Mouse (Mus musculus): ENCODE results near the gene Sh2d3c.

Sh2d3c gene

DNA sequence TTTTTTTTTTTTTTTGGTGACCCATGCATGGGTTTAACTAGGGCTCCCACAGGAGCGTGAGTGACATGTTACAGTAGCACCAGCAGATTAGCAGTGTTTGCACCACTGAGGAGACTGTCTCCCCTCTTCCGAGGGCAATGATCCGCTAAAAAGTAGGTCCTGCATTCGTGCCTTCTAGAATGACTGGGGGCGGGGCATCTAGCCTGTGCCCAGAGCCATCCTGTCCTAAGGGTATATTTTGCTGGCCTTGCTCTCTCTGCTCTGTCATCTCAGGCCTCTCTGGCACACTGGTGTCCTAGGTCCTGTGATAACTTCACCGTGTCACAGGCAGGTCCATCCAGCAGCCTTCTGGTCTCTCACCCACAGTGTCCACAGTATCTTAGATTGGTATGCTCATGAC, 21.2 kb upstream of the Sh2d3c start:
- DNase-seq (ENCODE audit: low read depth, low spot score), result no peak

DNA sequence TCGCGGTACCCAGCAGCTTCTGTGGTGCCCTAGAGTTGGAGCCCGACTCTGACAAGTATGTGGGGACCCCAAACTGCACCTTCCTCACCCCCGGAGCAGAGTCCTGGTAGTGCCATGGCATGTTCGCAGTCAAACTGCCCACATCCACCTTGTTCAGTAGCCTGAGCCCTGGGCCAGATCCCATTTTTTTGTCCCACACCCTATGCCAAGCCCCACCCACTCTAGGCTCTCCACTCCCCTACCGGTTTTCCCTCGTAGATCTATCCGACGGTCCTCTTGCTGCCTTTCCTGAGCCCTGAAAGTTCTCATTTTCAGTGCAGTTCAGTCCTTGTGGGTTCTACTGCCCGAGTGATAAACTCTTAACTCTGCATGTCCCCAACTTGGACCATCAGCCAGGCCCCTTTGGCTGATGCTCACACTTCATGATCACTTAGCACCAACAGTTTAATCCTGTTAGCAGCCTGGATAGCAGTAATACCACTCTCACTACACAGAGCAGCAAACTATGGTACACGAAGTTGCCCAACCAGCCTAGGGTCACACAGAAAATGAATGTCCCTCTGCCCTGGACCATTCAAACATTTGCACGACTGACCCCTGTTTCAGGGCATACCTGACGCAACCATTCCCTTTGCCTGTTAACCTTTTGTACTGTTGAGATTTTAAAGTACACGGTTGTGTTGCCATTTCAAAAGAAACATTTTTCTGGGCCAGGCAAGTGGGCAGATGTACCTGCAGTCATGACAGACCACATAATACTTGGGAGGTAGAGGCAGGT, 19.7 kb upstream of the Sh2d3c start:
- DNase-seq (ENCODE audit: low read depth, low spot score), result no peak

DNA sequence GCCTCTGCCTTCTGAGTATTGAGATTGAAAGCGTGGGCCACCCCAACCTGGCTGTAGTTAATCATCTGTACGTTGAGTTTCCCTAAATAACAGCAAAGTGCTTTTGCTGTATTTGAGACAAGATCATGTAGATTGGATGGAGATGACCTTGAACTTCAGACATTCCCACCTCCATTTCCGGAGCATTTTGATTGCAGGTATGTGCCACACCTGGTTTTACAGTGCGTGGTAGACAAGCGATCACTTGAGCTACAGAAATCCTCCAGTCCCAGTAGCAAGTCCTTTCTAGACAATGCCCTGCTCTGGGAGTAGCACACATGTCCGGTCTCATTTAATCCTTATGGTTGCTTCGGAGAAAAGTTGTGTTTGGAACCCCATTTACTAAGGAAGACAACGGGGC, 17.8 kb upstream of the Sh2d3c start:
- peak; percentile 72 for DNase-seq (ENCODE audit: low read depth, low spot score)

DNA sequence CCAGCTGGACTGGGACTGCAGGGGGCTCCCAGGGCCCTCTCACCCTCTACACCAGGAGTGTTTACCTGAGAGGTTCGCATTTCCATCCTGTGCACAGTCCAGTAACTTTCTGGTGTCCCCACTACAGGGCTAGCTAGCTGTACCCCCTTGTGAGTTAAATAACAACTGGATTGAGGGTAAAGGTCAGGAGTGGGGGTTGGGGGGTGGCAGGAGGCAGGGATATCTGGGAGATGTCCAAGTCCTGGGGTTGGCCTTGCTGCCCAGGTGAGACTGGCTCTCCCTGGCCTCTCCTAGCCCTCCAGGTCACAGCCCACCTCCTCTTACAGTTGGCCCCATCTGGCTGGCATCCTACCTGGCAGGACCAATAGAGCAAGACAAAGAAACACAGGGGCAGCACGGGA, 16.8 kb upstream of the Sh2d3c start, which contains the start of gene Fpgs:
Gene Fpgs (minus strand): TSS at position 125 of the 401 bp plus-strand sequence.
- DNase-seq (ENCODE audit: low read depth, low spot score), result no peak

DNA sequence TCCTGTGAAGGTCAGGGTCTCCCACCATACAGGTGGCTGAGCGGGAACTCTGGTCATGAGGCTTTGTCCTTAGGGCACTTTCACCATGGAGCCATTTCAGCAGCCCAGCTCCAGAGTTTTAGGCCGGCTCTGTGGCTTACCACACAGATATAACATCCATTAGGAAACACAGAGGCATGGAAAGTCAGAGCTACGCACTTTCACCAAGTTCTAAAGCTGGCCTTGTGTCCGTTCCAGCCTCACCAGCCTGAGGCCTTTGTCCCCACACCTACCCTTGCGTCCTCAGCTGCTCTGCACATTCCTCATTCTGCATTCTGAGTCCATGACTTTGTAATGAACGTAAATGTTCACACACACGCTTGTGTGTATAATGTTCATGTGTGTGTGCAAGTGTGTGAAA, 15.8 kb upstream of the Sh2d3c start:
- no peak for DNase-seq (ENCODE audit: low read depth, low spot score)

DNA sequence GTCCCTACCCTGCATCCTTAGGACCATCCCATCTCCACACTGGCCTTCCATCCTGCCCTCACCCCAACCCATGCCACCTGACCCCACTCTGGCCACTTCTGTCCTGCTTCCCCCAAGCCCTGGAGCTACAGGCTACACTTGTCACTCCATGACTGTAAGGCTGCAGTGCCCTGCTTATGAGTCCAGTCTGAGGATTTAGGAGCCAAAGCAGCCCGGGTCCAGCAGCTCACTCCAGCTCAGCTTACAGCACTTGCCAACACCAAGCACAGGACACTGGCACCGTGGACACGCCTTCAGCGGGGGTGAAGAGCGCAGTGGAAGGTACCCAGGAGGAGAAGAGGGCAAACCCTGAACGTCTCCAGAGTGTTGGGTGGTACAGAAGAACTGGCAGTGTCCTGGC, 13.9 kb upstream of the Sh2d3c start:
- no peak for DNase-seq (ENCODE audit: low read depth, low spot score)

DNA sequence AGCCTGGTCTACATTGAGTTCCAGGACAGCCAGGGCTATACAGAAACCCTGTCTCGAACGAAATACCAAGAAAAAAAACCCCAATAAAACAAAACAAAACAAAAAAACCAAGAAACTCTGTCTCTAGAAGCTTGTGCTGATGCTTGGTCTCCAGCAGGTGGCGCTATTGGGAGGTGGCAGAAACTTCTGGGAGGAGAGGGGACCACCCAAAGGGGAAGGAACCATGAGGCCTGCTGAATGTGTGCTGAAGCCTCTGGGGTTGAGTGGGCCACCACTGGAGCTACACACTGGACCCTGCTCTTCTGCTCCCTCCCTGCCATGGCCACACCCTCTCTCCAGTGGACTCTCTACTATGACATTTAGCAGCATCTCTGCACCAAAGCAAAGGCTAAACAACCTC, 12.2 kb upstream of the Sh2d3c start:
- peak; percentile 86 for DNase-seq (ENCODE audit: low read depth, low spot score)

DNA sequence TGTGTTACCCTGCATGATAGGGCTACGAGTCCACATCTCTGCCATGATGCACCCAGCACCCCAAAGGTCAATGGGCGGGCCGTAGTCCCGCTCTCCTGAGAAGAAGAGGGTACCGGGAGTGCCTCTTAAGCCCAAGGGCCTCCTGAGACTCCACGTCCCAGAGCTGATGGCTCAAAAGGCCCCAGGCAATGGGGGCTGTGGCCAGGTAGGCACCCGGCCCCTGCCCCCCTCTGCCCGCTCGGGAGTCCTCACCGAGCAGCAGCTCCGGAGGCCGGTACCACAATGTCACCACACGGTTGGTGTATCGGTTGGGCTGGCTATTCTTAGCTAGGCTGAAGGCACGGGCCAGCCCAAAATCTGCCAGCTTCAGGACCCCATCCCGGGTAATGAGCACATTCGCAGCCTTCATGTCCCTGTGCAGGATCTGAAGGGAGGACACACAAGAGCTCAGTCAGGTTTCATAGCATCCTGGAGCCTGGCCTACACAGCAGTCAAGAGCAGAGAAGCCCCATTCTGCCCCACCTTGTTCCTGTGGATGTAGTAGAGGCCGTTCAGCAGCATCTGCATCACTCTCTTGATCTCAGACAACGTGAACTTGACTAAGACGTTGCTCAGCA, 11.2 kb upstream of the Sh2d3c start:
- no peak for DNase-seq (ENCODE audit: low read depth, low spot score)

DNA sequence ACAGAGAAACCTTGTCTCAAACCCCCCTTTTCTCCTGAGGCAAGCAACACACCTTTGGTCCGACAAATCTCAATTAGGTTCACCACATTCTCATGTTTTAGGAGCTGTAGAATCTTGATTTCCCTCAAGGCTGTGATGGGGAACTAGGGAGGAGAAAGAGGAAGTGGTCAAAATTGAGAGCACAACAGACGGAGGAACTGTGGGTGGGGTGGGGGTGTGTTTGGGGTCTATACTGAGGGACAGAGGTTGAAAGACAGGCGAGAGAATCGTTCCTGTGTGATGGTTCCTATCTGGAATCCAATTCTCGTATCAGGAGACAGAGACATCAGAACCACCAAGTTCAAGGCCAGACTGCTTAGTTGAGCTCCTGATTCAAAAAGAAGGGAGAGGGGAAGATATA, 10.4 kb upstream of the Sh2d3c start:
- no peak for DNase-seq (ENCODE audit: low read depth, low spot score)

DNA sequence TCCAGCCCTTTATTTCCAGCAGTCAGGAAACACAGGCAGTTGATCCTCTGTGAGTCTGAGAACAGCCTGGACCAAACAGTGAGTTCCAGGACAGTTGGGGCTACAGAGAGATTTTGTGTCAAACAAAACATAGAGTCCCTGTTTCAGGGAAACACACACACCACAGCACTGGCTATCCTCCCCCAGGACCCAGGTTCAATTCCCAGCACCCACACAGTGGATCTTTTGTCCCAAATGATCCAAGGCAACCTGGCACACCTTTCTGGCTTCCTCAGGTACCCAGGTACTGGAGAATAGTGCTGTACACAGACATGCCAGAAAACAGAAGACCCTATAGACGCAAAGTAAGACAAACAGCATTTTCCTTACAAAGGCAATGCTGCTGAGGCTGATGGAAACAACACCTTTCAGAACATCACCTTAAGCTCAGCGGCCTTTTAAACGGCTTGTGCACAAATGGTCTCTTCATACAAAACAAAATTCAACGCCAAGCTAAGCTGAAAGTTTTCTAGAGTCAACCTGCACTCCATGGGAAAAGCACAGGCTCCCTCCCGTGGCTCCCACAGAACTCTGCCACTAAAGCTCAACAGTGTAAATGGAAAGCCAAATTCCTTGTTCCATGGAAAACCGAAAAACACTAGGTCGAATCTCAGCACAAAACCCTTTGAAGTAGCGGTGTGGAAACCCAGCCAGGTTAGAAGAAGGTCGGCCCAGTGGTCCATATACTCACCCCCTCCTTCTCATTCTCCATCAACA, 9.4 kb upstream of the Sh2d3c start:
- no peak for DNase-seq (ENCODE audit: low read depth, low spot score)

DNA sequence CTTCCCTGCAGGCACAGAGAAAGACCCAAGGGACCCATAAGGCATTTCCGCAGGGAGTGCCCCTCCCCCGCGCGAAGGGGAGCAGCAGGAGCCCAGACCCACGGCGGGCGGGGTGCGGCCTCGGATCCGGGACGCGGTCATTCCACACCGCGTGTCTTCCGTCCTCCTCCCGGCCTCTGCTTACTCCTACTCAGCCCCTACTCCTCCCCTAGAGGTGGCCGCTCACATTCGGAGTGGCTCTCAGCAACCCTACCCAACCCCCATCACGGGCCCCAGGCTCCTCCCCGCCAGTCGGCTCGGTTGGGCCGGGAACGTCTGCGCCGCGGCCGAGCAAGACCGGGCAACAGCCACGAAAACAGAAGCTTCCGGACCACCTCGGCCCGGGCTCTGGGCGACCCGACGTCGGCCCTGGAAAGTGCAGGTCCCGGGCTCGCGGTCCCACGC, 8.7 kb upstream of the Sh2d3c start:
- peak; percentile 67 for DNase-seq (ENCODE audit: low read depth, low spot score)

DNA sequence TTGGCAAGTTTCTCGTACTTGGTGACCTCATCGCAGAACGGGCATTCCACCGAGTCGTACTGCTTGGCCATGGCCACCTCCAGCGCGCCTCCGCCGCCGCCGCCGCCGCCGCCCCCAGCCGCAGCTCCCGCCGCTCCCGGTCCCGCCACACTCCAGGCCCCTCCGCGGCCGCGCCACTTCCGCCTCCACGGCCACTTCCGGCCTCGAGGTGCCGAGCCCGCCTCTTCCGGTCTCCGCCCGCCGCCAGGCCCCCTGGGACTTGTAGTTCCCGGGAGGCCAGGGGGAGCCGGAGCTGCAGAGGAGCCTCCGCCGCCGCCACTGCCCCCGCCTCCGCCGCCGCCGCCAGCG, 8.3 kb upstream of the Sh2d3c start:
- DNase-seq (ENCODE audit: low read depth, low spot score), result peak; percentile 83

DNA sequence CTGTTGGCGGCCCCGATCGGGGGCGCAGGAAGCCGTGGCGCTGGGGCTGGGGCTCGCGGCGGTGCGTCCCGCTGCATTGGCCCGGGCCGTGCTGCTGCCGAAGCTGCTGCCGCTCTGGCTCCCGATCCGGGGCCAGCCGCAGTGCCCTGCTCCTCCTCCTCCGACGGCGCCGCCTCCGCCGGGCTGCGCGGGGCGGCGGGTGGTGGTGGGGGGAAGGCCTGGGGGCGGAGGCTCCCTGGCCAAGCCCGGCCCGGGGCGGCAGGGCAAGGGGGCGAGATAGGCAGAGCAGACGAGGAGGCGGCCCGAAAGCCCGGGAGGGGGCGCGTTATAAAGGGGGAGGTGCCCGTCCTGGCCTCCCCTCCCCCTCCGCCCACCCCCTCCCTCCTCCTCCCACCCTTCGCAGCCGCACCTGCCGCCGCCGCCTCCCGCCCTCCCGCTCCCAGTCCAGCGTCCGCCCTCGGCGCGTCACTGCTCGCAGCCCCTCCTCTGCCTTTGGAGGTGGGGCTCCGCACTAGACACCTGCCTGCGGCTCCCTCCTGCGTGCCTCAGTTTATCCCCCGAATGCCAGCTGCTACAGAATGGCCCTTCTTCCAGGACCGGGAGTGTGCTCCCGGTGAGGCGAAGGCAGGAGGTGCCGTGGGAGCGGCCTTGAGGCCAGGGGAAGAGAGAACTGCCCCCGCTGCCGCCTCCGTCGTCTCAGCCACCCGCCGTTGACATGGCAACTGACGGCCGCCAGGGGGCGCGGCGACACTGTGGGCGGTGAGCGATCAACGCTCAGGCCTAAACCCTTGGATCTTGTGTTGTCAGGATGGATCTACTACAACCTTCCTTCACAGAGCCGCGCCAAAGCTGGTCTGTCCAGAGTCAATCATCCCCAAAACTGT, 7.7 kb upstream of the Sh2d3c start, which contains the start of gene Cdk9:
Gene Cdk9 (minus strand): TSS at position 143 of the 884 bp plus-strand sequence.
- peak; percentile 84 for DNase-seq (ENCODE audit: low read depth, low spot score)

DNA sequence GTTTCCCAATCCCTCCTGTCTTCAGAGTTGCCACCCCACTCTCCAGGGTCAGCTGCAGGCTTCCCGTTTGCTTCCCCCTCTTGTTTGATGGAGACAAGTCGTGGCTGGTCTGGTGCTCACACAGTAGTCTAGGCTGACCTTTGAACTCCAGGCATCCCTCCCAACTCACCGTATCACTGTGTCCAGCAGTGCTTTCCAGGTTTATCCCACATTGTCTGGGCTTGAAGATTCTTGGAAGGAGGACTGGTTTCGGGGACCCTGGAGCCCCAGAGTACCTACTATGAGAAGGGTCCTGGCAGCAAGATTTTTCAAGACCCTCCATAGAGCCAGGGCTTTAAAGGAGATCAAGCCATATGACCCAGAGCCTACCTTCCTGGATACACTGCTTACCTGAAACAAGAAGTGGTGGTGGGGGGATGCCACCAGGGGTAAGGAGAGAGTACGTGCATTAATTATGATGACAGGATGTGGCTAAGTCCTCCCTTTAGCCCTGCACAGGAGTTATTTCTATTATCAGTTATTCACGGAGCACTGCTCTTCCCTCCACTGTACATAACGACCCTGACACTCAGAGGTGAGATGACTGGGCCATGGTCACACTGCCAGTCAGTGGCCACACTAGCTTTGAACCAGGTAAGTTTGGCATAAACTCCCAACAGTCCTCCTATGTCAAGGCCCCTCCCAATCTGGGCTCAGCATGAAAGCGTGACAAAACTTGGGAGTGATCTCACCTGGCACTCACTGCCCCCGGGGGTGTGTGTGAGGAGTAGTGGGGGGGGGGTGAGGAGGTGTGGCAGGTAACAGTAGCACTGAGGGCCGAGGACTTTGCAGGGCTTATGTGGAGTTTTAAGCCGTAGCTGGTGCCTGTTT, 6.5 kb upstream of the Sh2d3c start:
- DNase-seq (ENCODE audit: low read depth, low spot score), result no peak

DNA sequence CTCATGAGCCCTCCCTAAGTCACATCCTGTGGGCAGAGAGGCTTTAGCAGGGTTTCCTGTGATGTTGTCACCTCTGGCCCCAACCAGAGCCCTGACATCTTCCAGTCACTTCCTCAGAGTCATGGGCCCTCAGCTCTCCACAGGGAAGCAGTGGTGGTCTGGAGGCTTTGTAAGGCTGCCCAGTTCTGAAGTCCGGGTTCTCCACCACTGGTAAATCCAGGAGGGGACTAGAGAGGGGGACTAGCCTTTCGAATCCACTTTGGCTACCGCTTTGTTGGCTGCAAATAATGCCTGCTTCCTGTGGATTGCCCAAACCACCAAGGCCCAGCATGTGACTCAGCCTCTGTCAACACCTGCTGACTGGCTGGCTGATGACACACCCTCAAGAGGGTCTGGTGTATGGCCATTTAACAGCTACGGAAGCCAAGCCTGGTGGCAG, 5.8 kb upstream of the Sh2d3c start:
- DNase-seq (ENCODE audit: low read depth, low spot score), result peak; percentile 56

DNA sequence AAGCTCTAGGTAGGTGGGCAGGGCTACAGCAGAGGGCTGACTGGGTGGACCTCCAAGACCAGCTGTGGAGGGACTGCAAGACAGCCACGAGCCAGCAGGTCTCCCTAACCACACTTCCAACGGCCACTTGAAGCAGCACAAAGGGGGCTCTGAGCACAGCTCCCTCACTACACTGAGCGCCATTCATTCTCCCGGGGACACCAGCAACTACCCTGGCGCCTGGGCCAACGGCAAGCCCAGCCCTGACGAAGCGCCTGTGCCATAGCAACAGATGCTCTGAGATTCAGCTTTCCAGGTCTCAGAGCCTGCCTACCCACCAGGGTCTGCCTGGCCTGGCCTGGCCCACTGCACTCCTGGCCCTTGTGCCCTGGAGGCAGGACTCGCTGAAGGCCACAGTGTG, 2.1 kb upstream of the Sh2d3c start:
- DNase-seq (ENCODE audit: low read depth, low spot score), result no peak

DNA sequence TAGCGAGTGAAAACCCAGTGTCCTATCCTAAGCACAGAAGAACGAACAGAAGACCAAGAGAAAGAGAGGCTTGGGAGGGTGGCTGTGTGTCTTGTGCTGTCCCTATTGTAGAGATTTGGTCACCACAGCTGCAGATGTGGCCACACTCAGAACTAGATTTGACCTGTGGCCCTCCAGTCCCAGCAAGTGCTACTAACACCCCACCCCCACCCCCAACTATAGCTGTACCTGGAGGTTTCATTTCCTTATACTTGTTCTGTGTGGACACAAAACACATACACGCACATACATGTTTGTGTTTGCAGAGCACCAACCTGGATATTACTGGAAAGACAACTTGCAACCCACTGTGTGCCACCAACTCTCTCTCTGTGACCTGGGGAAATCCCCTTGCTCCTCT, 802 bp upstream of the Sh2d3c start:
- DNase-seq (ENCODE audit: low read depth, low spot score), result no peak

DNA sequence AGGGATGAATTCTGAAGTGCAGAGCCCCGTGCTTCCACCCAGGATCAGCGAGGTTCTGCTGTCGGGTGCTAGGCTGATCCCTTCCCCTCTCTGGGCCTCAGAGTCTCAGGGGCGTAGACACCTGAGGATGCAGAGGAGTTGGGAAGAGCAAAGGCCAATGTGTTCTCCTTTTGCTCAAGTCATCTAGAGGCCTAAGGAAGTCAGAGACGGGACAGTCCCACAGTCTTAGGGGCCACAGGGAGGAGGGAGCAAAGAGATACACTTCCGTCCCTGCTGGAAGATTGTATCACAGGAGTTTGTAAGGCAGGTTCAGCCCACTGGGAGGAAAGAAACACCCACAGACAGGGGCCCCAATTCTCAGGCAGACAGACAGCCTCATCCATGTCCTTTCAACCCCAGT, 1.2 kb downstream of the Sh2d3c start:
- no peak for DNase-seq (ENCODE audit: low read depth, low spot score)

DNA sequence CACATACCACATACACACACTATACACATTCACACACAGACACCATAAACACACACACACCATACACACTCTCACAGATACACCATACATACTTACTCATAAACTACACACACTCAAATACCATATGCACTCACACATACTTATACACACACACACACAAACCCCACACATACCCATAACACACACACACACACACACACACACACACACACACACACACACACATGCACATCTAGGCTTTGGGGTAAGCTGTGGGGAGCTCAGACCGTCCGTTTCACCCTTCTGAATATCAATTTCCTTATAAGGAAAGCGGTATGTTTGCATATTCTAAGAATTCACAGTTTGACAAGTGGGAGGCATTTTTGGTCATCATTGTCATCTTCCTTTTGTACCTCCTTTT, 1.7 kb downstream of the Sh2d3c start:
- DNase-seq (ENCODE audit: low read depth, low spot score), result no peak

DNA sequence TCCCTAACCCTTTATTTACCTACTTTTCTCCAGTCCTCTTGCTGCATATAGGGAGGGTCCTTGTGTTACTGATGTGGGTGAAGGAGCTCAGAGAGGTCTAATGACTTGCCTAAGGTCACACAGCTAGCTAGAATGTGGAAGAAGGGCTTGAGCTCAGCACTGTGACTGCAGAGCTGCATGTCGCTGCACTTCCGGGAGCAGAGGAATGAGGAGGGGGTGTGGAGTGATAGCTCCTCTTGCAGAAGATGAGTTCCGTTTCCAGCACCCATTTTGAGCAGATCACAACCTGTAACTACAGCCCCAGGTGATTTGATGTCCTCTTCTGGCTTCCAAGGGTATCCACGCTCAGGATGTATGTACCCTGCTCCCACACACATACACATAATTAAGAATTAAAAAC, 3.3 kb downstream of the Sh2d3c start:
- DNase-seq (ENCODE audit: low read depth, low spot score), result no peak
